Mouse (Mus musculus) embryo, embryonic 10 days (tissue): ENCODE data around the gene Gaa.
"Not testable (repeated sequence)": the region's sequence is repeated elsewhere in the genome, so short reads cannot be mapped to it uniquely, and the experiment has no call there.

Source experiments
- DNase-seq: peaks from one replicate; pipeline ENCODE4 v3.0.0-alpha.2; 2015; ENCODE audit warnings: low spot score

Gene Gaa

GRCm38 (mm10) chr11:119252854-119253541, 14.7 kb upstream of the Gaa start:
- peak; percentile 87 for DNase-seq

- not testable (repeated sequence) for DNase-seq
Measured at GRCm38 (mm10) chr11:119256557-119256956, 11.1 kb upstream of the Gaa start.

GRCm38 (mm10) chr11:119258216-119258571, 9.5 kb upstream of the Gaa start:
- no peak for DNase-seq

- DNase-seq: peak; percentile 63
Measured at GRCm38 (mm10) chr11:119258572-119259322, 8.9 kb upstream of the Gaa start.

GRCm38 (mm10) chr11:119259977-119260376, 7.7 kb upstream of the Gaa start:
- no peak for DNase-seq

GRCm38 (mm10) chr11:119264413-119264812, 3.3 kb upstream of the Gaa start:
- DNase-seq: no peak

- DNase-seq: no peak
Measured at GRCm38 (mm10) chr11:119265811-119266210, 1.9 kb upstream of the Gaa start.

GRCm38 (mm10) chr11:119267241-119267674, 429 bp upstream of the Gaa start:
- DNase-seq: no peak

GRCm38 (mm10) chr11:119268557-119269195, 989 bp downstream of the Gaa start:
- DNase-seq: no peak

GRCm38 (mm10) chr11:119272492-119272891, 4.8 kb downstream of the Gaa start:
- DNase-seq: not testable (repeated sequence)

- DNase-seq: no peak
Measured at GRCm38 (mm10) chr11:119273186-119273930, 5.7 kb downstream of the Gaa start.

GRCm38 (mm10) chr11:119281030-119281429, 13.3 kb downstream of the Gaa start:
- no peak for DNase-seq

GRCm38 (mm10) chr11:119285791-119286527, 18.3 kb downstream of the Gaa start:
- no peak for DNase-seq

- no peak for DNase-seq
Measured at GRCm38 (mm10) chr11:119287207-119287992, 19.7 kb downstream of the Gaa start.

GRCm38 (mm10) chr11:119292861-119293260, 25.2 kb downstream of the Gaa start:
- DNase-seq: not testable (repeated sequence)

GRCm38 (mm10) chr11:119297996-119298395, 30.3 kb downstream of the Gaa start:
- no peak for DNase-seq

GRCm38 (mm10) chr11:119298917-119299316, 31.2 kb downstream of the Gaa start:
- no peak for DNase-seq

- DNase-seq: peak; percentile 97
Measured at GRCm38 (mm10) chr11:119299391-119300245, 31.9 kb downstream of the Gaa start, which contains the start of gene Eif4a3. Gene Eif4a3, minus strand, starts transcription at chr11:119300089.

GRCm38 (mm10) chr11:119300246-119300935, 32.7 kb downstream of the Gaa start:
- DNase-seq: no peak
